Mouse (Mus musculus) liver, adult 2 months (tissue): Measurements from ENCODE around the gene Sgk1.

Source experiments
- CTCF ChIP-seq: fragments of 200-500 bp; IDR thresholded peaks from 2 replicates; pipeline ENCODE4 v1.5.1; 2011; ENCODE audit warnings: low read depth, low read length, control low read depth
- POLR2A ChIP-seq: fragments of 200-500 bp; IDR thresholded peaks from 2 replicates; pipeline ENCODE4 v1.6.1; 2011; ENCODE audit warnings: low read length, control low read depth; ENCODE audit not compliant: insufficient read depth; ENCODE audit errors: extremely low read depth

- TF ChIP-seq POLR2A (no peak), CTCF (no peak)
Observed at GRCm38 (mm10) chr10:21937222-21937605, 55.2 kb downstream of the Sgk1 start.
